Comparison of ENCODE assay signal across 8 mouse cellular contexts in genomic region chr17:34118113-34118872, GRCm38 (mm10). TPM values are rescaled to one million over a fixed set of nuclear protein-coding genes. Genes with fewer than 3 reads are reported as not detected.
DNase-seq lines count a peak whose midpoint lies in the region; ATAC-seq lines count a peak whose summit lies in the region.

No protein-coding gene starts in this region.

- peaks cover 48% of the 10 kb centered on the region for H3K36me3 ChIP-seq in lung, embryonic 16.5 days (ENCODE audit: control insufficient read depth, insufficient read depth, low read length)

- H3K27me3 ChIP-seq in lung, embryonic 16.5 days (ENCODE audit: control insufficient read depth, insufficient read depth, low read depth, low read length), result no peaks in the 10 kb centered on the region

- H3K4me1 ChIP-seq in lung, embryonic 16.5 days (replicated peaks; ENCODE audit: control insufficient read depth, insufficient read depth, low read length), result peaks cover 12% of the 10 kb centered on the region

- 0% methylated on average over 47 of the region's 67 CpGs for WGBS in lung, embryonic 16.5 days

- peak overlapping the region; percentile 95 for H3K4me2 ChIP-seq in lung, embryonic 16.5 days (ENCODE audit: low read depth, low read length)

- H3K9me3 ChIP-seq in lung, embryonic 16.5 days (ENCODE audit: control insufficient read depth, low read length), result no peaks in the 10 kb centered on the region

- ATAC-seq in lung, embryonic 16.5 days (ENCODE audit: low read depth), result no peak
- ATAC-seq in inflammation-experienced regulatory T-cells, adult 6 months, result no peak

- peak overlapping the region; percentile 81 for H3K4me3 ChIP-seq in lung, embryonic 16.5 days (ENCODE audit: low read length)

- peak overlapping the region; percentile 90 for H3K9ac ChIP-seq in lung, embryonic 16.5 days (ENCODE audit: low read length)

- peak overlapping the region; percentile 76 for H3K27ac ChIP-seq in lung, embryonic 16.5 days (ENCODE audit: low read length)

- peak; percentile 38 for DNase-seq in urinary bladder, adult 2 months (ENCODE audit: low spot score)
- no peak for DNase-seq in urinary bladder, postnatal 14 days (ENCODE audit: low spot score)
- DNase-seq in cerebellum, adult 8-10 months, result peak; percentile 65
- peak; percentile 55 for DNase-seq in gastrocnemius, postnatal 10 days
- peak; percentile 47 for DNase-seq in kidney, adult 18-20 months
- DNase-seq in right cerebral cortex, postnatal 4 days, result peak; percentile 62

RNA-seq across cellular contexts. Expression of gene H2-DMa, which starts 1.0 kb away (rescaled TPM):
- polyA plus RNA-seq in urinary bladder, adult 2 months (2012; rRNA removed), result 30.0 and 31.9 TPM in 2 replicates
- 1 to 10 TPM; 4.6 to 6.1 TPM for total RNA-seq in gastrocnemius, postnatal 10 days (2021)
- 11.8 and 12.7 TPM in 2 replicates for polyA plus RNA-seq in lung, embryonic 16.5 days (2015; fragmentation: Nextera tagmentation; extraction: Ambion mirVana)
- polyA plus RNA-seq in inflammation-experienced regulatory T-cells, adult 6 months (2017; shearing (Covaris generic)), result 100 to 1,000 TPM in 2 of 3 experiments, 10 to 100 TPM in 1; 75.8 to 241 (median 198) TPM

RNA-seq across cellular contexts. Expression of gene Brd2, which starts 4.1 kb away (rescaled TPM):
- 135 and 154 TPM in 2 replicates for polyA plus RNA-seq in urinary bladder, adult 2 months (2012; rRNA removed)
- total RNA-seq in gastrocnemius, postnatal 10 days (2021), result 100 to 1,000 TPM in 1 of 2 experiments, 10 to 100 TPM in 1; 91.9 to 114 TPM
- polyA plus RNA-seq in lung, embryonic 16.5 days (2015; fragmentation: Nextera tagmentation; extraction: Ambion mirVana), result 97.8 and 100 TPM in 2 replicates
- 100 to 1,000 TPM; 115 to 154 (median 144) TPM for polyA plus RNA-seq in inflammation-experienced regulatory T-cells, adult 6 months (2017; shearing (Covaris generic))

RNA-seq across cellular contexts. Expression of gene H2-DMb2, which starts 24.8 kb away (rescaled TPM):
- polyA plus RNA-seq in urinary bladder, adult 2 months (2012; rRNA removed), result 4.1 and 4.9 TPM in 2 replicates
- under 1 TPM; 0.25 to 0.61 TPM for total RNA-seq in gastrocnemius, postnatal 10 days (2021)
- polyA plus RNA-seq in lung, embryonic 16.5 days (2015; fragmentation: Nextera tagmentation; extraction: Ambion mirVana), result 1.6 and 2.1 TPM in 2 replicates
- polyA plus RNA-seq in inflammation-experienced regulatory T-cells, adult 6 months (2017; shearing (Covaris generic)), result 10 to 100 TPM in 2 of 3 experiments, 1 to 10 TPM in 1; 9.2 to 14.4 (median 11.3) TPM

RNA-seq across cellular contexts. Expression of gene H2-Oa, which starts 26.2 kb away (rescaled TPM):
- 1.7 and 2.1 TPM in 2 replicates for polyA plus RNA-seq in urinary bladder, adult 2 months (2012; rRNA removed)
- not detected for total RNA-seq in gastrocnemius, postnatal 10 days (2021)
- polyA plus RNA-seq in lung, embryonic 16.5 days (2015; fragmentation: Nextera tagmentation; extraction: Ambion mirVana), result 0.23 and 1.0 TPM in 2 replicates
- polyA plus RNA-seq in inflammation-experienced regulatory T-cells, adult 6 months (2017; shearing (Covaris generic)), result 10 to 100 TPM; 14.3 to 81.2 (median 53.9) TPM

RNA-seq across cellular contexts. Expression of gene H2-DMb1, which starts 34.6 kb away (rescaled TPM):
- 22.4 and 22.8 TPM in 2 replicates for polyA plus RNA-seq in urinary bladder, adult 2 months (2012; rRNA removed)
- total RNA-seq in gastrocnemius, postnatal 10 days (2021), result 1 to 10 TPM; 1.4 to 1.8 TPM
- 3.7 and 6.2 TPM in 2 replicates for polyA plus RNA-seq in lung, embryonic 16.5 days (2015; fragmentation: Nextera tagmentation; extraction: Ambion mirVana)
- polyA plus RNA-seq in inflammation-experienced regulatory T-cells, adult 6 months (2017; shearing (Covaris generic)), result 1 to 10 TPM; 2.3 to 5.0 (median 4.5) TPM
